Mouse (Mus musculus) forebrain, embryonic 13.5 days (tissue): ENCODE data around the gene Mroh2a. TPM values are rescaled to one million over a fixed set of nuclear protein-coding genes. Genes with fewer than 3 reads are reported as not detected.

Experiments
- ATAC-seq: fragments of 200-750 bp; cut with Nextera tagmentation; 2 replicates; pipeline ENCODE4 v1.8.0; 2017
- H3K27ac ChIP-seq: fragments of 300-500 bp; sonication (generic); 2 replicates; pipeline ENCODE4 v1.5.1; 2015; ENCODE audit warnings: inconsistent platforms, mild to moderate bottlenecking, moderate library complexity
- H3K27me3 ChIP-seq: fragments of 300-500 bp; sonication (generic); 2 replicates; pipeline ENCODE4 v1.6.1; 2015; ENCODE audit warnings: mild to moderate bottlenecking, inconsistent platforms
- H3K36me3 ChIP-seq: fragments of 300-500 bp; sonication (generic); 2 replicates; pipeline ENCODE4 v1.6.1; 2015; ENCODE audit warnings: mild to moderate bottlenecking, inconsistent platforms; ENCODE audit not compliant: poor library complexity, severe bottlenecking
- H3K4me1 ChIP-seq: fragments of 300-500 bp; sonication (generic); 2 replicates; pipeline ENCODE4 v1.6.1; 2015; ENCODE audit warnings: inconsistent platforms
- H3K4me2 ChIP-seq: fragments of 300-500 bp; sonication (generic); 2 replicates; pipeline ENCODE4 v1.6.1; 2015; ENCODE audit warnings: inconsistent platforms, mild to moderate bottlenecking, moderate library complexity
- H3K4me3 ChIP-seq: fragments of 300-500 bp; sonication (generic); 2 replicates; pipeline ENCODE4 v1.5.1; 2015; ENCODE audit warnings: mild to moderate bottlenecking, inconsistent platforms
- H3K9ac ChIP-seq: fragments of 300-500 bp; sonication (generic); 2 replicates; pipeline ENCODE4 v1.6.1; 2015; ENCODE audit warnings: mild to moderate bottlenecking, inconsistent platforms
- H3K9me3 ChIP-seq: fragments of 300-500 bp; sonication (generic); replicated peaks from 2 replicates; pipeline ENCODE4 v1.6.1; 2016; ENCODE audit warnings: inconsistent platforms
- WGBS: fragments of 180-500 bp; shearing (Covaris S2); methylation state at CpG from one replicate; pipeline ENCODE4 v1.1.7; 2015; 5-methylcytosine and 5-hydroxymethylcytosine counted together
- polyA plus RNA-seq: library from polyadenylated mRNA; unstranded; fragments of >200 nt; fragmentation: Nextera tagmentation; extraction: Ambion mirVana; gene quantifications from 2 replicates; pipeline ENCODE4 v1.2.1, GENCODE M21; 2015

The Mroh2a gene
- polyA plus RNA-seq, 1 experiment from 2014 or later = 1.7 TPM

DNA sequence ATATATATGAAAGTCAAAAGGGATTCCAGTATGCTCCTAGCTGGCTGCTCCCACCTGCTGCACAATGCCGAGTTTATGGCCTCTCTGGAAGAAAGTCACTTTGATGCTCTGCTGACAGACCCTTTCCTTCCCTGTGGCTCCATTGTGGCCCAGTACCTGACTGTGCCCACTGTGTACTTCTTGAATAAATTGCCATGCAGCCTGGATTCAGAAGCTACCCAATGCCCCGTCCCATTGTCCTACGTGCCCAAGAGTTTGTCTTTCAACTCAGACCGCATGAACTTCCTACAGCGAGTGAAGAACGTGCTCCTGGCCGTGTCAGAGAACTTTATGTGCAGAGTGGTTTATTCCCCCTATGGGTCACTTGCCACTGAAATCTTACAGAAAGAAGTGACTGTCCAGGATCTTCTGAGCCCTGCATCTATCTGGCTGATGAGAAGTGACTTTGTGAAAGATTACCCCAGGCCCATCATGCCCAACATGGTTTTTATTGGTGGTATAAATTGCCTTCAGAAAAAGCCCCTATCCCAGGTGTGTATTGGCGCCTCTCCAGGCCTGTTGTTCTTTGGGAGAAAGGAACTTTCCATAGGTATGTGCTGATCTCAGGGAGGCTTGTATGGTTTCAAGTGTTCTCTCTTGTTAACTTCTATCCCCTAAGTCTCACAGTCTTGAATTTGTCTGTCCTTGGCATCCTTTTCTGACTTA, 14.3 kb upstream of the Mroh2a start:
- H3K9ac ChIP-seq = no peak overlapping the region
- H3K4me3 ChIP-seq = no peak overlapping the region
- no peak overlapping the region for H3K27ac ChIP-seq
- WGBS = 60% methylated on average over 8 of the region's 8 CpGs
- no peaks in the 10 kb centered on the region for H3K27me3 ChIP-seq
- H3K36me3 ChIP-seq = no peaks in the 10 kb centered on the region
- no peak overlapping the region for H3K4me2 ChIP-seq
- H3K4me1 ChIP-seq = no peaks in the 10 kb centered on the region
- H3K9me3 ChIP-seq = peaks cover 59% of the 10 kb centered on the region
- no peak for ATAC-seq

- H3K4me3 ChIP-seq = no peak overlapping the region
- H3K27me3 ChIP-seq = no peaks in the 10 kb centered on the region
- WGBS = 77% methylated on average over 1 of the region's 1 CpGs
- H3K9ac ChIP-seq = no peak overlapping the region
- H3K36me3 ChIP-seq = no peaks in the 10 kb centered on the region
- no peak for ATAC-seq
- no peaks in the 10 kb centered on the region for H3K4me1 ChIP-seq
- H3K4me2 ChIP-seq = no peak overlapping the region
- peaks cover 61% of the 10 kb centered on the region for H3K9me3 ChIP-seq
- no peak overlapping the region for H3K27ac ChIP-seq
Measured at GRCm38 (mm10) chr1:88213061-88213460, 13.7 kb upstream of the Mroh2a start.

- no peak for ATAC-seq
- Histone ChIP-seq H3K27me3 (no peaks in the 10 kb centered on the region), H3K4me2 (no peak overlapping the region), H3K9me3 (peaks cover 61% of the 10 kb centered on the region), H3K27ac (no peak overlapping the region), H3K9ac (no peak overlapping the region), H3K36me3 (no peaks in the 10 kb centered on the region), H3K4me1 (no peaks in the 10 kb centered on the region), H3K4me3 (no peak overlapping the region)
- 83% methylated on average over 2 of the region's 2 CpGs for WGBS
Measured at GRCm38 (mm10) chr1:88213766-88214461, 12.9 kb upstream of the Mroh2a start.

DNA sequence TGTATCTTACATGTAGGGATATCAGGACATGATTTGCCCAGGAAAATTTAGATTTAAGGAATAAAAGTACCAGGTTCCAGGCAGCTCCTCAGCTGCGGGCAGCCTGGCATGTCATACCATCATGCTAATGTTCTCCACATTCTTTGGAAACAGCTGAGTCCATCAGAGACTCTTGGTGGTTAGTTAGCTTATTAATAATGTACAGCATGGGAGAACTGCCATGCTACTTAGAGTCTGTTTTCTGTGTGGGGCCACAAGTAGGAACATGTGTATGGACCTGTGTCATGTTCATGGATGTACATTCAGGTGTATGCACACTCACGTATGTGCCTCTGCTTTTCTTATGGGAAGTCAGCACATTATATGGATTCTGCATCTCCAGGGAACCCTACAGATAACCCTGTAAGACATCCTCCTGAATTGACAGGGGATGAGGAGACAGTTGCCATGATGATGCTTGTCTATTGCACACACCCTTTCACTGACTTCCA, 12.3 kb upstream of the Mroh2a start:
- no peak overlapping the region for H3K27ac ChIP-seq
- no peak overlapping the region for H3K9ac ChIP-seq
- H3K4me3 ChIP-seq = no peak overlapping the region
- no peaks in the 10 kb centered on the region for H3K36me3 ChIP-seq
- WGBS = 79% methylated on average over 2 of the region's 2 CpGs
- ATAC-seq = no peak
- H3K4me2 ChIP-seq = no peak overlapping the region
- no peaks in the 10 kb centered on the region for H3K4me1 ChIP-seq
- peaks cover 61% of the 10 kb centered on the region for H3K9me3 ChIP-seq
- no peaks in the 10 kb centered on the region for H3K27me3 ChIP-seq

GRCm38 (mm10) chr1:88215466-88216380, 11.1 kb upstream of the Mroh2a start:
- Histone ChIP-seq H3K9me3 (peaks cover 61% of the 10 kb centered on the region), H3K9ac (no peak overlapping the region), H3K27me3 (no peaks in the 10 kb centered on the region), H3K4me1 (no peaks in the 10 kb centered on the region), H3K4me2 (no peak overlapping the region), H3K36me3 (no peaks in the 10 kb centered on the region), H3K4me3 (no peak overlapping the region), H3K27ac (no peak overlapping the region)
- no peak for ATAC-seq
- 71% methylated on average over 10 of the region's 10 CpGs for WGBS

DNA sequence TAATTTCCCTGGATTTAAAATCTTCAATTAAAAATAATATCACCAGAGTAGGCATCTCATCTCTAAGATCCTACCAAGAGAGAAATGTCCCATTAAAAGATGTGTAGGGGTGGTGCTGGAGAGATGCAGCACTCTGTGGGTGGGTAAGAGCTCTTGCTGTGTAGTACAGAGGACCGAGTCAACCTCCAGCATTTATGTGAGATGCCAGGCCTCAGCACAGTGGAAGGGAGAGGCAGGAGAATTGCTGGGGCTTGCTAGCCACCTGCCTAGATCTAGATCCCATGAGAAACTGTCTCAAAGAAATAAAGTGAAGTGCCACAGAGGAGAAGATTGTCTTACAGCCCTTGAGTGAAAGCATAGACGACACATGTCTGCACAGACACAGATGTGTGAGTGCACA, 10.2 kb upstream of the Mroh2a start:
- Histone ChIP-seq H3K9me3 (peaks cover 58% of the 10 kb centered on the region), H3K27ac (no peak overlapping the region), H3K4me3 (no peak overlapping the region), H3K4me2 (no peak overlapping the region), H3K4me1 (no peaks in the 10 kb centered on the region), H3K36me3 (no peaks in the 10 kb centered on the region), H3K9ac (no peak overlapping the region), H3K27me3 (no peaks in the 10 kb centered on the region)
- no peak for ATAC-seq
- 67% methylated on average over 2 of the region's 2 CpGs for WGBS

DNA sequence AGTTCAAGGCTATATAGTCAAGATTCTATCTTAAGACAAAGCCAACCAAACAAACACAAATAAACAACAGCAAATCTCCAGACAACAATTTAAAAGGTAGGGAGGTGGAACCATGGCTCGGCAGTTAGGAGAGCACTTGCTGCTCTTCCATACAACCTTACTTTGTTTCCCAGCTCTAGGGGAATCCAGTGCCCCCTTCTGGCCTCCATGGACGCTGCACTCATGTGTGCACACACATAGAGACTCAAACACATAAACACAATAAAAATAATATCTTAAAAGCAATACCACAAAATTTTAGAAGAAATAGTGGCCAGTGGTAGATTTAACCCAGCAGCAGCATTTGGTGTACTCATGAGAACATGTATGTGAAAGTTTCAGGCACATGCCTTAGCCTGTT, 9.6 kb upstream of the Mroh2a start:
- no peak overlapping the region for H3K4me2 ChIP-seq
- no peak overlapping the region for H3K9ac ChIP-seq
- H3K27ac ChIP-seq = no peak overlapping the region
- H3K4me3 ChIP-seq = no peak overlapping the region
- no peaks in the 10 kb centered on the region for H3K4me1 ChIP-seq
- H3K27me3 ChIP-seq = no peaks in the 10 kb centered on the region
- peaks cover 54% of the 10 kb centered on the region for H3K9me3 ChIP-seq
- 63% methylated on average over 2 of the region's 2 CpGs for WGBS
- no peaks in the 10 kb centered on the region for H3K36me3 ChIP-seq
- no peak for ATAC-seq

DNA sequence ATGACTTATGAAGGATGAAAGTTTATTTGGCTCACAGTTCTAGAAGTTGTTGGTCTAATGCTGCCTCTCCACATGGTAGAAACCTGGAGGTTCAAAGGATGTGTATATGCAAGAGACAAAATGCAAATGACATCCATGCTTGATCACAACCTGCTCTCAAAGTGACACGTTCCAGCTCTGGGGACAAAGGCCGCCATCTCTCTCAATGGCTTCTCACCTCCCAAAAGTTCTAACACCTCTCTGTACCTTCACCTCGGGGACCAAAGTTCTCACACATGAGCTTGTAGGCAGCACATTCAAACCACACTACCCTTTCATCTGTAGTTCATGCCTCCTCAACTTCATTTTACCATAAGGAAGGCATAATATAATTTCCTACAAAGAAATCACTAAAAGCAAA, 9.2 kb upstream of the Mroh2a start:
- no peak for ATAC-seq
- WGBS = 40% methylated on average over 3 of the region's 3 CpGs
- H3K4me2 ChIP-seq = no peak overlapping the region
- H3K9me3 ChIP-seq = peaks cover 51% of the 10 kb centered on the region
- no peaks in the 10 kb centered on the region for H3K27me3 ChIP-seq
- H3K9ac ChIP-seq = no peak overlapping the region
- H3K4me1 ChIP-seq = no peaks in the 10 kb centered on the region
- no peak overlapping the region for H3K27ac ChIP-seq
- no peaks in the 10 kb centered on the region for H3K36me3 ChIP-seq
- no peak overlapping the region for H3K4me3 ChIP-seq

GRCm38 (mm10) chr1:88218051-88218450, 8.7 kb upstream of the Mroh2a start:
- Histone ChIP-seq H3K27ac (no peak overlapping the region), H3K9me3 (peaks cover 46% of the 10 kb centered on the region), H3K36me3 (no peaks in the 10 kb centered on the region), H3K4me1 (no peaks in the 10 kb centered on the region), H3K27me3 (no peaks in the 10 kb centered on the region), H3K4me2 (no peak overlapping the region), H3K4me3 (no peak overlapping the region), H3K9ac (no peak overlapping the region)
- WGBS = 75% methylated on average over 9 of the region's 9 CpGs
- ATAC-seq = no peak

DNA sequence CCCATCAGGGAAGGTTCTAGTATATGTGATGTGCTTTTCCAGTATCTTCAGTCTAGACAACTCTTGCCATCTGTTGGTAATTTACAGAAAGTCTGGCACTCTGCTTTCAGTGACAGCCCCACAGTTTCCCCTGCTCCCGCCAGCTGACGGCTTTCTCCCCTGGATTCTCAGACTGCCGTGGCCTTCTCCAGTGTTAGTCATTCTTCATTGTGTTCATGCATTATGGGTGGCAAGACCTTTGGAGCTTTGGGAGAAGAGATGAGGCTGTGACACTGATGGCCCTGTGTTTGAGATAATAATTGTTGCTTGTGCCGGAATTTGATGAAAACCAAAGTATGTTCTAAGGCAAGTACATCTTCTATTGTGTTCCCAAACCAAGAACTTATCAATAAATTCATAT, 8.2 kb upstream of the Mroh2a start:
- 49% methylated on average over 4 of the region's 4 CpGs for WGBS
- H3K36me3 ChIP-seq = no peaks in the 10 kb centered on the region
- H3K9me3 ChIP-seq = peaks cover 41% of the 10 kb centered on the region
- no peak overlapping the region for H3K4me2 ChIP-seq
- no peak overlapping the region for H3K9ac ChIP-seq
- no peak overlapping the region for H3K4me3 ChIP-seq
- no peak overlapping the region for H3K27ac ChIP-seq
- H3K27me3 ChIP-seq = no peaks in the 10 kb centered on the region
- no peak for ATAC-seq
- H3K4me1 ChIP-seq = no peaks in the 10 kb centered on the region

GRCm38 (mm10) chr1:88219054-88219453, 7.7 kb upstream of the Mroh2a start:
- 17% methylated on average over 1 of the region's 1 CpGs for WGBS
- H3K4me3 ChIP-seq = no peak overlapping the region

GRCm38 (mm10) chr1:88220336-88220735, 6.5 kb upstream of the Mroh2a start:
- no peak for ATAC-seq
- Histone ChIP-seq H3K36me3 (no peaks in the 10 kb centered on the region), H3K4me1 (no peaks in the 10 kb centered on the region)

More at GRCm38 (mm10) chr1:88219054-88219453, 7.7 kb upstream of the Mroh2a start:
- Histone ChIP-seq H3K27me3 (no peaks in the 10 kb centered on the region), H3K27ac (no peak overlapping the region), H3K9me3 (peaks cover 36% of the 10 kb centered on the region), H3K4me1 (no peaks in the 10 kb centered on the region), H3K4me2 (no peak overlapping the region), H3K36me3 (no peaks in the 10 kb centered on the region), H3K9ac (no peak overlapping the region)
- no peak for ATAC-seq

More at GRCm38 (mm10) chr1:88220336-88220735, 6.5 kb upstream of the Mroh2a start:
- Histone ChIP-seq H3K27ac (no peak overlapping the region), H3K4me2 (no peak overlapping the region), H3K4me3 (no peak overlapping the region), H3K9ac (no peak overlapping the region), H3K9me3 (peaks cover 27% of the 10 kb centered on the region), H3K27me3 (no peaks in the 10 kb centered on the region)
